Mouse (Mus musculus): ENCODE data around the gene Fkbp3. TPM values are rescaled to one million over a fixed set of nuclear protein-coding genes. Genes with fewer than 3 reads are reported as not detected.

Gene Fkbp3
- total and polyA plus RNA-seq, 3 experiments: 167 to 173 TPM; not detected in 1

DNA sequence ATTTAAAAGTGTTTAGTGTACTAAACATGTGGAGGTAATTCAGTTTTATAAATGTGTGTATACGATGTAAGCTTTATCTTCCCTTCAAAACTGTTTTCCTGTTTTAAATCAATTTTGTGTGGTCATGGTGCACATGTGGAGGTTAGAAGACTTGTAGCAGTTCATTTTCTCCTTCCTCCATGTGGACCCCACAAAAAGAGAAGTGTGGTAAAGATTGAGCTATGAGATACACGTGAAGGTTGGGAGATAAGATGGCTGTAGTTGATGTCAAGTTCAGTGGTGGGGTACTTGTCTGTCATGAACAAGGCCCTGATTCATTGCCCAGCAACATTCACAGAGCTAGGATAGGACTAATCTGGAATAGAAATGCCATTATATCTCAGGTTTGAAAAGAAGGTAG lies 15.6 kb downstream of the Fkbp3 start:
- DNase-seq (ENCODE audit: low read depth, low spot score): no peak
- peaks cover 0 to 3% of the 10 kb centered on the region in 2 experiments; a peak in 1 of 4 replicates for H3K4me1 ChIP-seq (ENCODE audit: control insufficient read depth in 1 of 2, insufficient read depth in 2 of 2, low read length in 2 of 2)
- no peak overlapping the region for H3K9ac ChIP-seq (ENCODE audit: control insufficient read depth, low read depth, low read length, poor library complexity, severe bottlenecking)
- H3K27ac ChIP-seq (ENCODE audit: control insufficient read depth, low read depth, low read length): no peak overlapping the region
- H3K79me2 ChIP-seq (ENCODE audit: control insufficient read depth, insufficient read depth, low read length, poor library complexity): no peaks in the 10 kb centered on the region
- TF ChIP-seq GABPA (IDR thresholded peaks at IDR 0.05; ENCODE audit: low read depth, low read length) (no peak), HCFC1 (IDR thresholded peaks at IDR 0.05; ENCODE audit: low read depth, low read length) (no peak), TAL1 (IDR thresholded peaks at IDR 0.05; ENCODE audit: low read length) (no peak), CHD1 (IDR thresholded peaks at IDR 0.05; ENCODE audit: low read depth, low read length) (no peak), ZMIZ1 (IDR thresholded peaks at IDR 0.05; ENCODE audit: low read depth, low read length) (no peak), BHLHE40 (IDR thresholded peaks at IDR 0.05; ENCODE audit: borderline replicate concordance, low read depth, low read length) (peak; percentile 49; the same call in 1 of the 2 replicates), MYC (IDR thresholded peaks at IDR 0.05; ENCODE audit: low read depth, low read length) (peak; percentile 58; the same call in 1 of the 2 replicates), GATA1 (IDR thresholded peaks at IDR 0.05; ENCODE audit: low read depth, low read length) (peak; percentile 79), E2F4 (IDR thresholded peaks at IDR 0.05; ENCODE audit: borderline replicate concordance, low read depth, low read length) (no peak), MXI1 (IDR thresholded peaks at IDR 0.05; ENCODE audit: low read depth, low read length) (0 out of 2 replicates have a peak, but pooled peaks have one; percentile 41), ETS1 (IDR thresholded peaks at IDR 0.05; ENCODE audit: low read depth, low read length) (0 out of 2 replicates have a peak, but pooled peaks have one; percentile 15), MAX (IDR thresholded peaks at IDR 0.05; ENCODE audit: low read length) (peak; percentile 46; the same call in 1 of the 2 replicates), CTCF (IDR thresholded peaks at IDR 0.05 in 2 of 3, conservative IDR thresholded peaks at IDR 0.05 in 1 of 3; ENCODE audit: control insufficient read depth in 1 of 3, insufficient read depth in 1 of 3, low read depth in 2 of 3, low read length in 3 of 3, poor library complexity in 1 of 3, severe bottlenecking in 1 of 3) (no peak), EP300 (IDR thresholded peaks at IDR 0.05; ENCODE audit: low read depth in 1 of 2, low read length in 2 of 2) (peak; percentile 25 to 45; a peak in 1 of 4 replicates)
- H3K4me3 ChIP-seq (ENCODE audit: control insufficient read depth in 1 of 2, insufficient read depth in 1 of 2, low read depth in 2 of 2, low read length in 2 of 2): no peak overlapping the region
- H3K27me3 ChIP-seq (ENCODE audit: control insufficient read depth in 1 of 2, insufficient read depth in 2 of 2, low read length in 2 of 2): no peaks in the 10 kb centered on the region
- no peaks in the 10 kb centered on the region for H3K9me3 ChIP-seq (replicated peaks; ENCODE audit: insufficient read depth, low read length)
- peaks cover 8 to 66% of the 10 kb centered on the region in 2 experiments for H3K36me3 ChIP-seq (ENCODE audit: control insufficient read depth in 1 of 2, insufficient read depth in 2 of 2, low read length in 2 of 2)

DNA sequence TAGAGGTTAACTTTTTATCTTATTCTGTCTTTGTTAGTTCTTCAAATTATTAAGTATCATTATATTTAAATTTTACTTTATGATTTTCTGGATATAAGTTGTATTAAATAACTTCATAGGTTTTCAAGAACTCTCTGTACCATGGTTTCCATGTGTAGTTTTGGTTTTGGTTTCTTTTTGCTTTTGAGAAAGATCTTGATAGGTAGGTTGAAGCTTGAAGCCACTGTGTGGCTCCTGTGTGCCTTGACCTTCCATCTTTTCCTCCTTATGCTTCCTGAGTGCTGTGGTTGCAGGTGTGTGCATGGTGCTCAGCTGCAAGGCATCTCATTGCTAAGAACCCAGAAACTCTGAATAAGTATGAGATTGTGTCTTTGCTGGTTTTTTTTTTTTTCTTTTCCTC lies 25.0 kb downstream of the Fkbp3 start:
- Histone ChIP-seq H3K27me3 (ENCODE audit: control insufficient read depth in 1 of 2, insufficient read depth in 2 of 2, low read length in 2 of 2) (no peaks in the 10 kb centered on the region), H3K4me1 (ENCODE audit: control insufficient read depth in 1 of 2, insufficient read depth in 2 of 2, low read length in 2 of 2) (no peaks in the 10 kb centered on the region), H3K27ac (ENCODE audit: control insufficient read depth, low read depth, low read length) (no peak overlapping the region), H3K79me2 (ENCODE audit: control insufficient read depth, insufficient read depth, low read length, poor library complexity) (peaks cover 1% of the 10 kb centered on the region; the same call in 1 of the 2 replicates), H3K9ac (ENCODE audit: control insufficient read depth, low read depth, low read length, poor library complexity, severe bottlenecking) (no peak overlapping the region), H3K36me3 (ENCODE audit: control insufficient read depth in 1 of 2, insufficient read depth in 2 of 2, low read length in 2 of 2) (peaks cover 3 to 63% of the 10 kb centered on the region in 2 experiments; a peak in 3 of 4 replicates), H3K4me3 (ENCODE audit: control insufficient read depth in 1 of 2, insufficient read depth in 1 of 2, low read depth in 2 of 2, low read length in 2 of 2) (no peak overlapping the region), H3K9me3 (replicated peaks; ENCODE audit: insufficient read depth, low read length) (no peaks in the 10 kb centered on the region)
- no peak for DNase-seq (ENCODE audit: low read depth, low spot score)
- TF ChIP-seq CHD2 (IDR thresholded peaks at IDR 0.05; ENCODE audit: low read length) (no peak), USF2 (IDR thresholded peaks at IDR 0.05; ENCODE audit: borderline replicate concordance in 1 of 2, insufficient read depth in 1 of 2, low read depth in 1 of 2, low read length in 2 of 2) (no peak), NRF1 (IDR thresholded peaks at IDR 0.05; ENCODE audit: insufficient read depth, low read depth, low read length, poor library complexity, severe bottlenecking) (no peak), MYB (IDR thresholded peaks at IDR 0.05; ENCODE audit: low read depth, low read length) (no peak), ZNF384 (IDR thresholded peaks at IDR 0.05; ENCODE audit: low read depth, low read length) (no peak), TCF12 (IDR thresholded peaks at IDR 0.05; ENCODE audit: low read depth, low read length) (no peak), UBTF (IDR thresholded peaks at IDR 0.05; ENCODE audit: borderline replicate concordance, insufficient read depth, low read depth, low read length) (no peak), RAD21 (IDR thresholded peaks at IDR 0.05; ENCODE audit: low read depth, low read length) (no peak), JUND (IDR thresholded peaks at IDR 0.05; ENCODE audit: low read depth, low read length) (no peak), TAL1 (IDR thresholded peaks at IDR 0.05; ENCODE audit: low read length) (no peak), RCOR1 (IDR thresholded peaks at IDR 0.05; ENCODE audit: low read depth, low read length) (no peak), MXI1 (IDR thresholded peaks at IDR 0.05; ENCODE audit: low read depth, low read length) (no peak), GATA1 (IDR thresholded peaks at IDR 0.05; ENCODE audit: low read depth, low read length) (no peak), POLR2AphosphoS2 (IDR thresholded peaks at IDR 0.05; ENCODE audit: low read length) (no peak), MYC (IDR thresholded peaks at IDR 0.05; ENCODE audit: low read depth, low read length) (no peak)

Measured in MEL (cell line).